Mouse (Mus musculus) cerebellum, adult 9-11 months (tissue): ENCODE data around the gene Lrrc43.

Source experiments
- DNase-seq: peaks from one replicate; pipeline ENCODE4 v3.0.0; 2022

The Lrrc43 gene

DNA sequence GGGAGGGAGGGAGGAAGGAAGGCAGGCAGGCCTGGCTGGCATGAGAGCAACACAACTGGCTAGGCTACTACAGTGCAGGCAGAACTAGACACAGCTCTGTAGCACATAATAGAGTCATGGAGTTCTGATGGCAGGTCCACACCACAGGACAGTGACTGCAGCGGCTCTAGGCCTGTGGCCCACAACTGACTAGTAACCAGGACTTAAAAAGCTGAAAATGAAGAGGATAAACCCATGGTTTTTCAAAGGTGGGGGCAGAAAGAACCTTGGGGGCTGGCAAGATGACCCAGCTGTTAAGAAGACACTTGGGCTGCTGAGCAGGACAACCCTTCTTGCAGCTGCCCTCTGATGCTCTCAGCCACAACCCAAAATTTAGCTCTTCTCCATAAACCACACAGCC lies 32.5 kb downstream of the Lrrc43 start:
- DNase-seq, result peak; percentile 2

DNA sequence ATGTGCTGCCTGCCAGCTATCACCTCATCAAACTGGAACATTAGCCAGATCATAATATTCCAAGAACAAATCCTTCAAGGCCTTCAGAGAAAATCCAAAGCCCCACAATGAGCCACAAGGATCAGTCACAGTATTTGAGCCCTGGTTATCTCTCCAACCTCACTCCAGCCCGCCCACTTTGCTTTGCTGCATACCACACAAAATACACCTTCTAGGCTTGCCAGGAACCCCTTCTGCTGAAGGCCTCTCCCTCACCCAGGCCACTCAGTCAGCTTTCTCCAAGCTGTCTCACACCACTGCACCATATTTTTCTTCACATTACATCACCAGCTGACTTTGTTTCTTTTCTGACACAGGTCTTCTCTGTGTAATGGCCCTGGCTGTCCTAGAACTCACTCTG lies 33.1 kb downstream of the Lrrc43 start:
- DNase-seq, result peak; percentile 7

- DNase-seq, result peak; percentile 98
Observed at GRCm38 (mm10) chr5:123523692-123524392, 34.7 kb downstream of the Lrrc43 start, which contains the start of gene Diablo. TSS of gene Diablo (minus strand) at chr5:123524176.

- no peak for DNase-seq
Observed at GRCm38 (mm10) chr5:123524393-123524750, 35.3 kb downstream of the Lrrc43 start.

GRCm38 (mm10) chr5:123525281-123525680 lies 36.2 kb downstream of the Lrrc43 start, which contains the start of gene Gm49027:
TSS of gene Gm49027 (minus strand) at chr5:123525488.
- no peak for DNase-seq

DNA sequence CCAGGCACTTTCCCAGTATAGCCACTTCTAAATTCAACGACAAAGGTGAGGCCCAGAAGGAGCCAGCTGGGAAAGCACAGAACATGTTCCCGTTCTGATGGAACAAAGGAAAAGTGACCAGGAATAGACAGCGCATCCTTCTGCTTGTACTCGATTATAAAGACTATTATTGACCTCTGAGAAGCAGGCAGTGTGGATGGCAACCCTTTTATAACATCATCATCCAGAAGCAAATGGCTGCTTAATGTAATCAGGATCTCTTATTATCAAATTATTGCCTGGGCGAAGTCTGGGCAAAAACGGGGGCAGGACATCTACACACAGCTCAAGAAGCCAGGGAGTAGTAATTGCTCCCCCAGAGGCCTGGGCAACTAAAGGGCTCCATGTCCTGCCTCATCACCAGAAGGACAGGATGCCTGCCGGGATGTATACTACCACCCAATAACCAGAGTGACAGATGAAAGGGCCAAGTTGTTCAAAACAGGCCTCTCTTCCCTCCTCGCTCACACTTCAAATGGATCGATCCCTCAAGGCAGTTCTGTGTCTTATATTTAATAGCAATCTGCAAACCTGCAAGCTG lies 36.9 kb downstream of the Lrrc43 start:
- DNase-seq, result no peak

DNA sequence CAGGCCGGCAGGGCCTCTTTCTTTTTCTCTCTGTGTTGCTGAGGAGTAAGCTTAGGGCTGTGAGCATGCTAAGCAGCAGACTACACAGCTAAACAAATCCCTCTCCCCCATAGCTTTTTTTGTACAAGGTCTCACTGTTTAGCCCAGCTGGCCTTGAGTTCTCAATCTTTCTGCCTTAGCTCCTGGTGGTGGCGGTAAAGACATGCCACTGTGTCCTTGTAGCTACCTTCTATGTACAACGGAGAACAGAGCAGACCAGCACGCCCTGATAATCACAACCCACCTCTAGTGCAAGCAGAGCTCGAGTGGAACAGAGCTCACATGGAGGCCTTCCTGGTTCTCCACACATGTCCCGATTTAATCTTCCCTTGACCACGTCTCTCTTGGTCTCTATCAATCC lies 39.5 kb downstream of the Lrrc43 start:
- no peak for DNase-seq

DNA sequence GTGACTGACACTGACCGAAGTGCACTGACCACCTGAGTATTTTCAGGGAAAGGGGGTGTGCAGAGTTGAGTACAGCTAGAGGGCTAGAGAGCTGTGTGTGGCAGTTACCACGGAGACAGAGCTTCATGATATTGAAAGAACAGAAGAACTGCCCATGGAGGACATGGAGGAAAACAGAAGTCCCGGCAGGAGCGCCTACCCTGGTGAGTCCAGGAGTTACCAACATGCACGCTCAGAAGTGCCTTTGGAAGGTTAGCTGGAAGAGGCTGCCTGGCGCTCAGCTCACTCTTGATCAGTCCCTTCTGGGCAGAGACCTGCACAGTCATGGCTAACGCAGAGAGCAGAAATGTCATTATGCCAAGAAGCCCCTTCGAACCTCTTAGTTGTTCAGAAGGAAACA lies 41.0 kb downstream of the Lrrc43 start:
- DNase-seq, result no peak

DNA sequence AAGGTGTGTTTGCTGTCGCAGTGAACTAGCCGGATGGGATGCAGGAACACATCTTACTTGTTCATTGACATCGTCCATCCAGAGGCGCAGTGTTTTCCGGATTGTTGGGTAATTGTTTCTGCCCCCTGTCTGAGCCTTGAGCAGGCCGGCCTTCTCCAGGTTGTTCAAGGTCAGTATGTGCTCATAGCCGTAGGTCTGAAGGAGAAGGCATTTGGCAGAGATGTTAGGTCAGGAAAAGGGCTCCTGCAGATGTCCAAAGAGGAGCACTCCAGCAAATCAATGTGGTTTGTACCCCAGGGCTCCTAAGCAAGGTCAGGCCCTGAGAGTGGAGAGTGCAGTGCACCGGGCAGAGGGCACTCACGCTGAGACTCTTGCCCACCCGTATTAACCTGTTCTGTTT lies 44.7 kb downstream of the Lrrc43 start:
- DNase-seq, result no peak

DNA sequence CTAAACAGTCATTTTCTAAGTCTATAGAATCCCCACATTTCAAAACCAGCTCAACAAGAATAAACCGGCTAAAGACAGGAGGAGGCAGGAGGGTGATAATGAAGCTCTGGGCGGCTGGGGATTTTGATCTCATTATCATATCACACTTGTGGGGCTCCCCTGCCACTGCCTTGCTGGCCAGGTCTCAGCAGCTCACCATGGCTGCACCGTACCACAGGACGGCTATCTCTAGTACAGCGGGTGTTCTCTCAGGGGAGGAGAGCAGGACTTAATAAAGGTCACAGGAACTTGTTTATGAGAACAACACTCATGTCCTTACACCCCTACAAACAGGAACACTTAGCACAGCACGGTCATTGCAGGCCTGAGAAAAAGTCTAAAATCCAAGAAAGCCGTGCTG lies 66.6 kb downstream of the Lrrc43 start:
- DNase-seq, result no peak

GRCm38 (mm10) chr5:123556451-123556850 lies 67.3 kb downstream of the Lrrc43 start:
- DNase-seq, result peak; percentile 76
